Mouse (Mus musculus) activated CD4-positive, CD25-positive, alpha-beta regulatory T cell, adult 9 weeks (primary cell): ENCODE measurements around the gene Sec24d. TPM values are rescaled to one million over a fixed set of nuclear protein-coding genes. Genes with fewer than 3 reads are reported as not detected.

Experiments
- polyA plus RNA-seq: library from polyadenylated mRNA; unstranded; fragments of 100-300 nt; shearing (Covaris generic); gene quantifications from one replicate; pipeline ENCODE4 v1.2.1, GENCODE M21; 2017

Gene Sec24d
- polyA plus RNA-seq: 22.0 TPM

GRCm38 (mm10) chr3:123266753-123267651, at the start of gene Sec24d:
Gene Sec24d, plus strand, starts transcription at chr3:123267455.

DNA sequence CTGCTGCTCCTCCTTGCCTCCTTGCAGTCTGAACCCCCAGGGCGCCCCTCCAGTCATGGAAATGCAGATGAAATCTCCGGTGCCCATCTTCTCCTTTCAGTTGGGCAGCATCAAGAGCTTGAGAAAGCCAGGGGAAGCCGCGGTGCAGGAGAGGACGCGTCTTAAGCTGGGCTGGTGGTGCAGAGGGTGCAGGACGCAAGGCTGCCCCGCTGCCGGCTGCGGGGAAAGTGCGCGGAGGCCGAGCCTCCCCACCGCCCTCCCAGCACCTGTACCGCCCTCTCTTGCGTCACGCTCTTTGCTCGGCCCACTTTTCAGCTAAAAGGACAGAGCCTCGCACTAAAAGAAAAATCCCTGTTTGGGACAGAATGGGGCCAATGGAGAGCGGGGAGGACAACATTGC, 31.3 kb upstream of the Sec24d start, which contains the start of gene Synpo2:
TSS of gene Synpo2 (minus strand) at position 229 of the 400 bp plus-strand sequence.

DNA sequence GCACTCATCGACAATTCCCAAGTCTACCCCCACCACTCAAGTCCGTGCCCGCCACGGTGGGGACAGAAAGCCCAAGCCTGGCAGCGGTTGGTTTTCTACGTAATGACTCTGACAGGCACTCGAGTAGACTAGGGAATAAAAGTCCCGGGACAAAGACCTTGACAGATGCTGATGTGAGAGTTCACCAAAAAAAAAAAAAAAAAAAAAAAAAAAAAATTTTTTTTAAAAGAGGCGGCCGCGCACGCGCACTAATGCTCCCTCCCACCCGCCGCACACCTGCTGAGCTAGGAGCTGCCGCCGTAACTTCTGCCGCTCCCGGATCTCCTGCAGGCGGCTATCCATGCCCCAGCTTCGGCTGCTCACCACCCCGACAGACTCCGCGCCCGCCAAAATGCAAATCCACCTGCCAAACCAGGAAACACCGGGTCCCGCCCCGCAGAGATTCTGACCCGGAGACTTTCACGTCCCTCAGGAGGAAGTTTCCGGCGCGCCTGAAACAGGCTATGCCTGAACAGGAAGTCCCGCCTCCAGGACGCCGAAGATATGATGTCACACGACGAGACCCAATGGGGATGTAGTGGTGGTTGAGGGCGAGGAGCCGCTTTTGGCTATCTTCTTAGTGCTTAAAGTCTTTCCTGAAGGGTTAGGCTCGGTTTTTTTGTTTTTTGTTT, 118.4 kb downstream of the Sec24d start, which contains the start of gene Mettl14:
TSS of gene Mettl14 (minus strand) at position 623 of the 671 bp plus-strand sequence.

Other genes with a start within 250 kb of the Sec24d start
- gene Myoz2, start 232.4 kb upstream of the Sec24d start, polyA plus RNA-seq: not detected
- gene Synpo2, start 31.3 kb upstream of the Sec24d start, polyA plus RNA-seq: 0.13 TPM
- 26.5 TPM for gene Mettl14, start 118.7 kb downstream of the Sec24d start, polyA plus RNA-seq
- gene Prss12, start 179.5 kb downstream of the Sec24d start, polyA plus RNA-seq: 0.97 TPM